Mouse (Mus musculus) NIH3T3 (cell line): Measurements from ENCODE around the gene Pth2r.
A peak's percentile ranks its signal among the peaks of the same experiment; 100 is the strongest.

ENCODE experiments used
- DNase-seq: peaks from one replicate; pipeline ENCODE4 v3.0.0-alpha.2; 2012; ENCODE audit warnings: low read depth

The Pth2r gene

GRCm38 (mm10) chr1:65281756-65282155, at the start of gene Pth2r:
Pth2r (plus strand) TSS chr1:65282056.
- DNase-seq = no peak

DNA sequence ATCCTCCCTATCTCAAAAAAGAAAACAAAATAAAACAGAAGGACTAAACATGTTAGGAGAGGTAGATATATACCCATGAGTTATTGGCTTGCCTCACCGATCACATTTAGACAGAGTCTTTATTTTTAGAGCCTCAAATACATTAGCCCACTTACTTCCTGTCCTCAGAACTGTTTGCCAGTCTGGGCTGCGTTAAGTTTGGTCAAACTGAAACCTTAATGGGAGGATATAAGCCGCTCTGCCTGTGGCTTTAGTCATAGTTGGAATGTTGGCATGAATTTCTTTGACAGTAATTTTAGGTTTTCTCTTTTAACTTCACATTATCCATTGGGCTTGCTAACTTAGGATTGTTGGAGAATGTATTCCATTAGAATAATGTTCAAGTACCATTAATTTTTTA, 44.1 kb upstream of the Pth2r start:
- DNase-seq = no peak

DNA sequence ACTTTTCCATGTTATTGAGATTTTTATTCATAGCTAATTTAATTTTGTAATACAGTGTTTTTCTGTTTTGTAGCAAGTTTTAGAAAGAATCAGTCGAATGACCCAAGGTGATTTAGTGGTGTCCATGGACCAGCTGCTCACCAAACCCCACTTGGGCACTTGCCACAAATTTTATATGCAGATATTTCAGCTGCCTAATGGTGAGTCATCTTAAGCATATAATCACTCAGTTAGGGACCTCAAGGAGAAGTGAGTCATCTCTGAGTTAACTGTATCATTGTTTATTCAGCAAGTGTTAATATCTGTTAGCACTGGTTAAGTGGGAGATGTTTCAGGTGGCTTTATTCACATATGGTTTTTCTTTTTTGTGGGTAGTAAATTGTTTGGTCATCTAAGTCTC, 36.2 kb upstream of the Pth2r start:
- peak; percentile 76 for DNase-seq

DNA sequence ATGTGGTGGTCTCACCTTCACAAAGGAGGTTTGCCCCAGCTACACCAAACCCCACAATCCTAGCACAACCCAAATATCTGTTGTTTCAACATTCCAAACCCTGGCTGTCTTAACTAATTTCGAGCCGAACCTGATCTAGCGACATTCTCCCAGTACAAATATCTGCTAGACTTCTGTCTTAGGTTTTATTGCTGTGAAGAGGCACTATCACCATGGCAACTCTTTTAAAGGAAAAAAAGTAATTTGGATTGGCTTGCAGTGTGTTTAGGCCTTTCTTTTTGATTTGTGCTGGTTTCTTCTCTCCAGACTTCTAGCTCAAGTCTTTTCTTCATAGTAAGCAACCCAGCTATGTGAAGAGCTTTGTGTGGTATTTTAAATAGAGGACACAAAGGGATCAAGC, 1.4 kb upstream of the Pth2r start:
- no peak for DNase-seq

- peak; percentile 70 for DNase-seq
Observed at GRCm38 (mm10) chr1:65282766-65283165, 910 bp downstream of the Pth2r start.

- DNase-seq = no peak
Observed at GRCm38 (mm10) chr1:65308476-65308875, 26.6 kb downstream of the Pth2r start.

DNA sequence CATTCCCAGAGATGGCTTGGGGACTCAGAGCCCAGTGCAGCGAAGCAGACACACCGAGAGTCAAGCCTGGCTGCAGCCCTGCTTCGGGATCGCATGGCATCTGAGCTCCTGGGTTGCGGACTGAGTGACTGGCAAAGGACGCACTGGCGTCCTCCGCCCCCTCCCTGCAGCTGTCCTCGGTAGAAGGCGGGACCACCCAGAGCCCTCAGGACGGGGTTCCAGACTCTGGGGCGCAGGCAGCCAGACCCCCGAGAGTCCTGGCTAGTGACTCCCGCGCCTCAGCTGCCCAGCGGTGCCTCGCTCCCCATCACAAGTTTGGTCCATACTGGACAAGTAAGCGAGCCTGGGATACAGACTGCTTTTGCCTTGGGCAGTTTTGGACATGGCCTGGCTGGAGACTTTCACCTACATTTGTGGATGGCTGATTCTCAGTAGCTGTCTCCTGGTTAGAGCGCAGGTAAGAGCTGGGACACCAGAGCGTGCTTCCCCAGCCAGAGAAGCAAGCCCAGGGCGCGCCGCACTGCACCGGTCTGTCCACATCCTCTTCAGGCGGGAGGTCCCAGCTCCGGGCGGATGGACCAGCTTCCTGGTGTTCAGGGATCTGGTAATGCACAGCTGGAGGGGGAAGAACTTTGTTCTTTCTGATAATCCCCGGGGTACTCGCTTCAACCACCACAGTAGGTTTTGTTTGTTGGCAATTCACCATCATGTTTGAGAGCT, 29.5 kb downstream of the Pth2r start:
- DNase-seq = no peak

DNA sequence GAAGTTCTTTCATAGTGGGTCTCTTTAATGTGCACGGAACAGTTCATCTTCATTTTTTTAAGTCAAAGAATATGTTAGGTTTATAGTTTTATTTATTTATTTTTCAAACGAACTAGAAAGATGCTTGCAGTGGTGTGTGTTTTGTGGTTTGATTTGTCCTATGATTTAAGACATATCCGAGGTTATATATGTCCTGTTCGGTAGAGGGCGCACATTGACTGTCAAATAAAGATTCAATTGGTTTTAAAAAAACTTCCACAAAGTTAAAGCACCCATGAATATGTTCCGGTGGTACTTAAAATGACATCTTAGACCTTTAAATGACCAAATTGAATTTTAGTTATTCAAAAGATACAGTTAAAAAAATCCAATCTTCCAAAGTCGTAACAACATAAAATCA, 30.3 kb downstream of the Pth2r start:
- DNase-seq = peak; percentile 82

GRCm38 (mm10) chr1:65312896-65313295, 31.0 kb downstream of the Pth2r start:
- peak; percentile 19 for DNase-seq

GRCm38 (mm10) chr1:65314054-65315021, 32.5 kb downstream of the Pth2r start:
- no peak for DNase-seq

DNA sequence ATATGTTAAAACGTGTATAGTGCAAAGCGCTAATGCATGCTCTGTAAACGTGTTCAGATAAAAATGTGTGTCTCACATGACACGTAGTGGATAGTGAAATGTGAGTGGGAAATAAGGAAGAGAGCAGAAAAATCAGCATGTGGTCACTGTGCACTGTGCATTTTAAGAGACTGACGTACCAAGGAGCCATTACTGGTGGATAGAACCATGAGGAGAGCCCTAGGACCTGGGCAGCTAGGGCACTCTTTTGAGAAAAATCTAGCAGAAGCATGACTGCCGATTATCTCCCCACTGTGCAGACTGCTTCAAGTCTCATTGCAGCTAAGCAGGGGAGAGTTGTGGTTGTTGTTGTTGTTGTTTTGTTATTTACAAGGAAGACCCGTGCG, 33.2 kb downstream of the Pth2r start:
- DNase-seq = no peak

GRCm38 (mm10) chr1:65334026-65334425, 52.2 kb downstream of the Pth2r start:
- no peak for DNase-seq

DNA sequence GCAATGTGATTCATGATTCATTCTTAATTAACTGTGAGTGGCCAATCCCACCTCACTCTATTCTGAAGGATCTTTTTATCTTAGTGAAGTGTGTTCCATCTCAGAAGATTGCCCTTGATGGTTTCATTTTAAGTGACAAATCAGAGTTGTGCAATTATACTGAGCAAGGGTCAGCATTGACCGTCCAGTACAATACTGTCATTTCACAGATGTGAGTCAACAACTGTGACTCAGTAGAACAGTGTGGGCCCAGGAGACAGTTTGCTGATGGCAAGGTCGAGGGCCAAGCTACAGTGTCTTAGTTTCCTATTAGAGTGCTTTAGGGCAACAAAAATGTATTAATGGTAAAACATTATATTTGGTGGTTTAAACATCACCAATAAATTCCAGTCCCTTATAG, 55.9 kb downstream of the Pth2r start:
- no peak for DNase-seq

- no peak for DNase-seq
Observed at GRCm38 (mm10) chr1:65340240-65340639, 58.4 kb downstream of the Pth2r start.

DNA sequence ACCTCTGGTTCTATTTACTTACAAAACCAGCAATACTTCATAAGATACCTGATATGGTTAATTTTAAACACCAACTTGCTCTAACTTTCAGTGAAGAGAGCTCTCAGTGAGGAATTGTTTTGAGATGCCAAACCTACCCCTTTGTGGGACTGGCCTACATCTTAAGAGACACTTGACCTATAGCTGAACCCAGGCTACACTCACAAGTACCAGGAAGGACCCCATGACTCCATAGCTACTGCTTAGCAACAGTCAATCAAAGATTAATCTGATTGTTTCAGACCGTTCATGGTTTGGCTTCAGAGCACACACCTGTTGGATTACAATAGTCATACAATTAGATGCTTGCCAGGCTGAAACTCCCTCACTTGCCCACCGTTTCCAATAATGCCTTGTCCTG, 71.1 kb downstream of the Pth2r start:
- no peak for DNase-seq

GRCm38 (mm10) chr1:65354153-65354552, 72.3 kb downstream of the Pth2r start:
- DNase-seq = peak; percentile 78

- DNase-seq = peak; percentile 42
Observed at GRCm38 (mm10) chr1:65388328-65388727, 106.5 kb downstream of the Pth2r start.

- peak; percentile 77 for DNase-seq
Observed at GRCm38 (mm10) chr1:65389621-65390020, 107.8 kb downstream of the Pth2r start.

DNA sequence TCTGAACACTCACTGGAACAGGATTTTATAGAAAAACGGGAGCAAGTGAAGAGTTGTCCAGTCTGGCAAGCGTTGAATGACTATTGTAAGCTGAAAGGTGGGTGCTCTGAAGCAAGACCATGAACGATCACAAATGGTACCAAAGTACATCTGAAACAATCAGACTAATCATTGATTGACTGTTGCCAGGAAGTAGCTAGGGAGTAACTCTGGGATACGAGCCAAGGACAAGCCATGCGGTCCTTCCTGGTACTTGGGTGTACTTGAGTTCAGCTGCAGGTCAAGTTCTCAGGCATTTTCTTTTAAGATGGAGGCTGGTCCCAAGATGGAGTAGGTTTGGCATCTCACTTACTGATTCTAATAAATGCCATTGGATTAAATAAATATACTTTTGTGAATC, 125.6 kb downstream of the Pth2r start:
- peak; percentile 25 for DNase-seq

DNA sequence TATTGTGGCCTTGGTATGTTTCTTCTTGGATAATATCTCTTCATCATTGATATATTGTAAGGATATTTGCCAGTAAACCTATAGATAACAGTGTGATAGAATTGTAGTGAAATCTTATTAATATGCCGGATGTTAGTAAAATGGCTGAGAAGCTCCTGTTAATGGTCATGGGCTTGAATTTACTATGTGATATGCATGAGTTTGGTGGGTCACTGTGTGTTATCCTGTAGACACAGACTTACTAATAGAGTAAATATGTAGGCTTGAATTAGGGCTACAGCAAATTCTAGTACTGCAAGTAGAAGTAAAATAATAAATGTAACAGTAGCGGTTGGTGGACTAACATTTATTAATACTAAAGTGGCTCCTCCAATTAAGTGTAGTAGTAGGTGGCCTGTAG, 139.1 kb downstream of the Pth2r start:
- DNase-seq = no peak

GRCm38 (mm10) chr1:65422501-65423010, 140.7 kb downstream of the Pth2r start:
- DNase-seq = no peak
